Mouse (Mus musculus): Measurements from ENCODE around the gene Sacm1l. TPM values are rescaled to one million over a fixed set of nuclear protein-coding genes. Genes with fewer than 3 reads are reported as not detected.

Sacm1l gene
- polyA plus RNA-seq (2012; rRNA removed): 15.5 and 25.9 TPM in 2 replicates

DNA sequence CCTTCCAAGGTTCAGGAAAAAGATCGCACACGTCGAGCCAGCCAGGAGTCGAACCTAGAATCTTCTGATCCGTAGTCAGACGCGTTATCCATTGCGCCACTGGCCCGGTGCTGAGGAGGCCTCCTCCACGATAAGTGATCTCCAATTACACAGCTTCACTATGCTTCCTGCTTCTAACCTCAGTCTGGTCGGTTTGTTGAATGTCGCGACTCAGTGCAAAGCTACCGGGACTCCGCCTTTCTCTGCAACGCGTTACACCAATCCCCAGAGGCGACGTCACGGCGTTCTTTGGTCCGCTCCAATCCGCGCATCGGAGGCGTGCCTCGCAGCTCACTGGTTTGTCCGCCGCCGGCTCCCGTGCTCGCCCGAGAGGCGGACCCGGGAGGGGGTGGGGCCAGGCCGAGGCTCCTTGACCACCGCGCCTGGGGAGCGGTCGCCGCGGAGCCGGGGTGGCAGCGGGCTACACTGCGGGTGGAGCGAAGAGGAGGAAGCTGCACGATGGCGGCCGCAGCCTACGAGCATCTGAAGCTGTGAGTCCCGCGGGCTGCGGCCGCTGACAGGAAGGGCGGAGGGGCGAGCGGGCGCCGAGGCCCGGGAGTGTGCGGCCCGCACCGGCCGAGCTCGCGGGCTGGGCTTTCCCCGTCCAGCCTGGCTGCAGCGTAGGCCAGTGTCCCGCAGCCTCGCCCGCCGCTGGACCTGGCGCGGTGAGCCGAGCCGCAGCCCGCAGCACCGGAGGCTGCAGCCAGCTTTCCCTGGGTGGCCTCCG is at the start of gene Sacm1l:
TSS of gene Sacm1l (plus strand) at position 368 of the 766 bp plus-strand sequence.

GRCm38 (mm10) chr9:123632281-123632680 is 102.7 kb downstream of the Sacm1l start, which contains the start of gene Slc6a20b:
TSS of gene Slc6a20b (minus strand) at chr9:123632565.

Other genes with a start within 250 kb of the Sacm1l start
- gene Lars2, start 162.8 kb upstream of the Sacm1l start, polyA plus RNA-seq (2012; rRNA removed): 783 and 886 TPM in 2 replicates
- 26.0 and 31.1 TPM in 2 replicates for gene Limd1, start 51.1 kb upstream of the Sacm1l start, polyA plus RNA-seq (2012; rRNA removed)
- gene Slc6a20b, start 102.8 kb downstream of the Sacm1l start, polyA plus RNA-seq (2012; rRNA removed): 0.07 and 0.14 TPM in 2 replicates
- 0.08 and 0.09 TPM in 2 replicates for gene Ccr9, start 148.7 kb downstream of the Sacm1l start, polyA plus RNA-seq (2012; rRNA removed)
- 1.00 and 1.3 TPM in 2 replicates for gene Slc6a20a, start 149.1 kb downstream of the Sacm1l start, polyA plus RNA-seq (2012; rRNA removed)
- gene Lztfl1, start 187.9 kb downstream of the Sacm1l start, polyA plus RNA-seq (2012; rRNA removed): 29.7 and 30.6 TPM in 2 replicates

All from central nervous system, embryonic 11.5 days (tissue).